Mouse (Mus musculus): Measurements from ENCODE around the gene Slc28a2.
"Not testable (repeated sequence)": the region's sequence is repeated elsewhere in the genome, so short reads cannot be mapped to it uniquely, and the experiment has no call there.

DNA sequence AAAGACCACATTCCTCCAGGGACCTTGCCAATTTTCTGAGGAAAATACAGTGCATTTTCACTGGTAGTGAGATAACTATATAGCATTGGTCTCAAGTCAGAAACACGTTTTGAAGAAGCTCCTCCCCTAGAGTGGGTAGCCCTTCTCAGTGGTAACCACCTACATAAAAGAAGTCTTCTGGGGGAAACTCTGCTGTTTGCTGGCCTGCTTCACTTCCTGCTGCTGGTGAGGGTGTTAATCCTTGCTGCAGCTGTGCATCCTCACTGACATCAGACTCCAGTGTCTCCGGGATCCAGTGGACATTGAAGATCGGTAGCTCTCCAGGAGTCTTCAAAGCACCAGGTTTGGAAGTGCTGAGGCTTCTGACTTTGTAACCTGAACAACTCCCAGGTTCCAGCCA lies 59.4 kb downstream of the Slc28a2 start:
- TF ChIP-seq POLR2A (IDR thresholded peaks at IDR 0.05; ENCODE audit: borderline replicate concordance, control insufficient read depth, low read depth, low read length); CTCF (IDR thresholded peaks at IDR 0.05; ENCODE audit: control insufficient read depth, insufficient read depth, low read length): not testable (repeated sequence)
